Mouse (Mus musculus): ENCODE results near the gene Jmjd1c. TPM values are rescaled to one million over a fixed set of nuclear protein-coding genes. Genes with fewer than 3 reads are reported as not detected.

Gene Jmjd1c
- total and polyA plus RNA-seq, 3 experiments: 8.5 to 36.8 (median 34.5) TPM

DNA sequence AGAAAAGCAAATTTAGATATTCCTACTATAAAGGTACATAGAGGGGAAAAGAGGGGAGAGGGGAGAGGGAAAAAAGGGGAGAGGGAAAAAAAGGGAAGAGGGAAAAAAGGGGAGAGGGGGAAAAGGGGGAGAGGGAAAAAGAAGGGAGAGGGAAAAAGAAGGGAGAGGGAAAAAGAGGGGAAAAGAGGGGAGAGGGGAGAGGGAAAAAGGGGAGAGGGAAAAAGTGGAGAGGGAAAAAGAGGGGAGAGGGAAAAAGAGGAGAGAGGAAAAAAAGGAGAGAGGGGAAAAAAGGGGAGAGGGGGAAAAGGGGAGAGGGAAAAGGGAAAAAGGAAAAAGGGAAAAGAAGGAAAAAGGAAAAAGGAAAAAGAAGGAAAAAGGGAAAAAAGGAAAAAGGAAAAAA, 180.0 kb downstream of the Jmjd1c start:
- Histone ChIP-seq H3K4me3 (no peak overlapping the region), H3K79me2 (replicated peaks; ENCODE audit: control insufficient read depth, insufficient read depth, low read length) (peaks cover 6% of the 10 kb centered on the region), H3K27me3 (ENCODE audit: control insufficient read depth, insufficient read depth, low read length) (no peaks in the 10 kb centered on the region), H3K27ac (no peak overlapping the region), H3K36me3 (ENCODE audit: control insufficient read depth, insufficient read depth, low read length) (peaks cover 3% of the 10 kb centered on the region), H3K9ac (ENCODE audit: low read depth, low read length) (no peak overlapping the region), H3K4me1 (ENCODE audit: control insufficient read depth, insufficient read depth, low read length) (no peaks in the 10 kb centered on the region)
- no peak for TF ChIP-seq POLR2A (IDR thresholded peaks at IDR 0.05; ENCODE audit: insufficient read depth, low read depth, low read length)
- TF ChIP-seq CTCF (IDR thresholded peaks at IDR 0.05): no peak
- TF ChIP-seq EP300 (IDR thresholded peaks at IDR 0.05; ENCODE audit: insufficient read depth, low read depth, low read length): no peak
- intact Hi-C loops (cut with DNase I): no loop called here
- no peak for DNase-seq

GRCm38 (mm10) chr10:67281852-67282251, 185.9 kb downstream of the Jmjd1c start:
- no peak overlapping the region for H3K27ac ChIP-seq
- H3K27me3 ChIP-seq (ENCODE audit: control insufficient read depth, insufficient read depth, low read length): no peaks in the 10 kb centered on the region
- peaks cover 6% of the 10 kb centered on the region for H3K79me2 ChIP-seq (replicated peaks; ENCODE audit: control insufficient read depth, insufficient read depth, low read length)
- no peak overlapping the region for H3K9ac ChIP-seq (ENCODE audit: low read depth, low read length)
- no peak overlapping the region for H3K4me3 ChIP-seq
- TF ChIP-seq EP300 (IDR thresholded peaks at IDR 0.05; ENCODE audit: insufficient read depth, low read depth, low read length) (0 out of 2 replicates have a peak, but pooled peaks have one; percentile 17), POLR2A (IDR thresholded peaks at IDR 0.05; ENCODE audit: insufficient read depth, low read depth, low read length) (no peak)
- peaks cover 16% of the 10 kb centered on the region for H3K4me1 ChIP-seq (ENCODE audit: control insufficient read depth, insufficient read depth, low read length)
- intact Hi-C loops (cut with DNase I): loop anchor here (2.0 to 5.0 kb wide), 2 partner anchors 29 to 95 kb away; no protein-coding TSS in a partner anchor
- DNase-seq: peak in 1 of 2 experiments; percentile 19
- WGBS: 36% methylated on average over 8 of the region's 8 CpGs
- peaks cover 6% of the 10 kb centered on the region for H3K36me3 ChIP-seq (ENCODE audit: control insufficient read depth, insufficient read depth, low read length)

- no peak overlapping the region for H3K4me3 ChIP-seq
- intact Hi-C loops (cut with DNase I): loop anchor here (2.0 to 5.0 kb wide), 2 partner anchors 28 to 95 kb away; no protein-coding TSS in a partner anchor
- 53% methylated on average over 2 of the region's 2 CpGs for WGBS
- TF ChIP-seq POLR2A (IDR thresholded peaks at IDR 0.05; ENCODE audit: insufficient read depth, low read depth, low read length) (no peak), CTCF (IDR thresholded peaks at IDR 0.05) (no peak), EP300 (IDR thresholded peaks at IDR 0.05; ENCODE audit: insufficient read depth, low read depth, low read length) (no peak)
- DNase-seq: no peak
- H3K27ac ChIP-seq: no peak overlapping the region
- H3K9ac ChIP-seq (ENCODE audit: low read depth, low read length): no peak overlapping the region
- peaks cover 8% of the 10 kb centered on the region for H3K36me3 ChIP-seq (ENCODE audit: control insufficient read depth, insufficient read depth, low read length)
- peaks cover 6% of the 10 kb centered on the region for H3K79me2 ChIP-seq (replicated peaks; ENCODE audit: control insufficient read depth, insufficient read depth, low read length)
- H3K4me1 ChIP-seq (ENCODE audit: control insufficient read depth, insufficient read depth, low read length): peaks cover 17% of the 10 kb centered on the region
- no peaks in the 10 kb centered on the region for H3K27me3 ChIP-seq (ENCODE audit: control insufficient read depth, insufficient read depth, low read length)
Measured at GRCm38 (mm10) chr10:67282531-67282930, 186.6 kb downstream of the Jmjd1c start.

DNA sequence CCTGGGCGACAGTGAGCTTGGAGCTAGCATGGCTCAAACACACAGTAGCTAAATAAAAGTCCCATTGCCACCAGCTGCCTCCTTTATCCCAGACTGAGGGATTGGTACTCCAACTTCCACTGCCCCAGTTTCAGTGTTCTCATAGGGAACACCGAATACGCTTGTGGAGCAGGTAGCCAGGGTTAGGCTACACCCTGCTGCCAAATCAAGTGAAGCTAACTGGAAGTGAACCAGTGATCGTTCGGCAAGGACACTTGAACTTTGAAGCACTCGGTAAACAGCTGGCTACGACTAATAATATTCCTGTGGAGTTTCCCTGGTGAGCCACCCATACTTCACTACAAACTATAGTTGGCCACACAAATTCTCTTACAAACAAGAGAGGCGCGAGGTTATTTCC, 187.6 kb downstream of the Jmjd1c start:
- Histone ChIP-seq H3K79me2 (replicated peaks; ENCODE audit: control insufficient read depth, insufficient read depth, low read length) (peaks cover 6% of the 10 kb centered on the region), H3K27me3 (ENCODE audit: control insufficient read depth, insufficient read depth, low read length) (no peaks in the 10 kb centered on the region), H3K4me3 (peak overlapping the region; percentile 86; the same call in 1 of the 2 replicates), H3K36me3 (ENCODE audit: control insufficient read depth, insufficient read depth, low read length) (peaks cover 6% of the 10 kb centered on the region), H3K9ac (ENCODE audit: low read depth, low read length) (no peak overlapping the region), H3K4me1 (ENCODE audit: control insufficient read depth, insufficient read depth, low read length) (peaks cover 20% of the 10 kb centered on the region), H3K27ac (peak overlapping the region; percentile 1; the same call in 1 of the 2 replicates)
- TF ChIP-seq CTCF (IDR thresholded peaks at IDR 0.05) (no peak), POLR2A (IDR thresholded peaks at IDR 0.05; ENCODE audit: insufficient read depth, low read depth, low read length) (no peak), EP300 (IDR thresholded peaks at IDR 0.05; ENCODE audit: insufficient read depth, low read depth, low read length) (no peak)
- DNase-seq: peak in 1 of 2 experiments; percentile 17
- WGBS: 59% methylated on average over 9 of the region's 9 CpGs
- intact Hi-C loops (cut with DNase I): loop anchor here (2.0 to 5.0 kb wide), 2 partner anchors 27 to 96 kb away; no protein-coding TSS in a partner anchor

- peak overlapping the region; percentile 86 for H3K4me3 ChIP-seq
- H3K36me3 ChIP-seq (ENCODE audit: control insufficient read depth, insufficient read depth, low read length): peaks cover 6% of the 10 kb centered on the region
- DNase-seq: peak in 1 of 2 experiments; percentile 18
- 1% methylated on average over 10 of the region's 10 CpGs for WGBS
- H3K27ac ChIP-seq: peak overlapping the region; percentile 90
- H3K79me2 ChIP-seq (replicated peaks; ENCODE audit: control insufficient read depth, insufficient read depth, low read length): peaks cover 6% of the 10 kb centered on the region
- H3K27me3 ChIP-seq (ENCODE audit: control insufficient read depth, insufficient read depth, low read length): no peaks in the 10 kb centered on the region
- peak overlapping the region; percentile 80 for H3K9ac ChIP-seq (ENCODE audit: low read depth, low read length)
- intact Hi-C loops (cut with DNase I): loop anchor here (5.0 kb wide), 1 partner anchor 97 kb away; no protein-coding TSS in a partner anchor
- peaks cover 21% of the 10 kb centered on the region for H3K4me1 ChIP-seq (ENCODE audit: control insufficient read depth, insufficient read depth, low read length)
- no peak for TF ChIP-seq CTCF (IDR thresholded peaks at IDR 0.05)
Measured at GRCm38 (mm10) chr10:67284311-67284710, 188.4 kb downstream of the Jmjd1c start.

DNA sequence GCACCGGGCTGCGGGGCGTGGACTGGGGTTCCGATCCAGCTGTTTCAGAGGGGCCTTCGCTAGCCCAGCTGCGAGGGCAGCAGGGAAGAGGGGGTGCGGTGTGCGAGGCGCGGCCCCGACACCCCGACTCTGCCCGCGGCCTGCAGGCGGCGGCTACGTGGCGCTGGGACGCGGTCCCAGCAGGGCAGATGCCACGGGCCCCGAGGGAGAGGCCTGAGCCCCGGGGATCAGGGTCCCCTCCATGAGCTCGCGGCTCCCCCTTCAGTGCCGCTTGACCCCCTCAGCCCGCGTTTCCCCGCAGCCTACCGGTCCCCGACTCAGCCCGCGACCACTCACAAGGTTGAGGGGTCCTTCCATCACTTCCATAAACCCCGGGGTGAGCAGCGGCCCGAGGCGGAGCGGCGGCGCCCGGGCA, 188.8 kb downstream of the Jmjd1c start:
- intact Hi-C loops (cut with DNase I): loop anchor here (5.0 kb wide), 1 partner anchor 97 kb away; no protein-coding TSS in a partner anchor
- under 1% methylated on average over 37 of the region's 41 CpGs for WGBS

More for the DNA sequence above, 188.8 kb downstream of the Jmjd1c start:
- Histone ChIP-seq H3K79me2 (replicated peaks; ENCODE audit: control insufficient read depth, insufficient read depth, low read length) (peaks cover 6% of the 10 kb centered on the region), H3K9ac (ENCODE audit: low read depth, low read length) (peak overlapping the region; percentile 80), H3K27ac (peak overlapping the region; percentile 90), H3K4me1 (ENCODE audit: control insufficient read depth, insufficient read depth, low read length) (peaks cover 21% of the 10 kb centered on the region), H3K4me3 (peak overlapping the region; percentile 86), H3K36me3 (ENCODE audit: control insufficient read depth, insufficient read depth, low read length) (peaks cover 6% of the 10 kb centered on the region), H3K27me3 (ENCODE audit: control insufficient read depth, insufficient read depth, low read length) (no peaks in the 10 kb centered on the region)
- peak; percentile 46 for TF ChIP-seq CTCF (IDR thresholded peaks at IDR 0.05)
- no peak for TF ChIP-seq POLR2A (IDR thresholded peaks at IDR 0.05; ENCODE audit: insufficient read depth, low read depth, low read length)
- TF ChIP-seq EP300 (IDR thresholded peaks at IDR 0.05; ENCODE audit: insufficient read depth, low read depth, low read length): no peak
- no peak for DNase-seq

Measured in heart, adult 2 months (tissue).